Mouse (Mus musculus) monocyte, adult 2 months (primary cell): ENCODE results near the gene Msi2.

Experiments
- DNase-seq, 2 experiments: peaks; one replicate each; pipeline ENCODE4 v3.0.0; 2022; ENCODE audit warnings: low spot score in 2 of 2, low read depth in 1 of 2

The Msi2 gene

GRCm38 (mm10) chr11:88379635-88380034 lies 338.7 kb downstream of the Msi2 start:
- DNase-seq, result no peak

- no peak for DNase-seq
Measured at GRCm38 (mm10) chr11:88378686-88379339, 339.5 kb downstream of the Msi2 start.

- no peak for DNase-seq
Measured at GRCm38 (mm10) chr11:88372589-88372988, 345.7 kb downstream of the Msi2 start.

- no peak for DNase-seq
Measured at GRCm38 (mm10) chr11:88369898-88370297, 348.4 kb downstream of the Msi2 start.

GRCm38 (mm10) chr11:88367501-88367900 lies 350.8 kb downstream of the Msi2 start:
- DNase-seq, result no peak

GRCm38 (mm10) chr11:88365914-88366540 lies 352.3 kb downstream of the Msi2 start:
- DNase-seq, result no peak

- no peak for DNase-seq
Measured at GRCm38 (mm10) chr11:88364231-88364630, 354.1 kb downstream of the Msi2 start.

GRCm38 (mm10) chr11:88363481-88363880 lies 354.8 kb downstream of the Msi2 start:
- no peak for DNase-seq

GRCm38 (mm10) chr11:88359736-88360135 lies 358.6 kb downstream of the Msi2 start:
- DNase-seq, result no peak

- no peak for DNase-seq
Measured at GRCm38 (mm10) chr11:88357325-88357724, 361.0 kb downstream of the Msi2 start.

GRCm38 (mm10) chr11:88356598-88357290 lies 361.6 kb downstream of the Msi2 start:
- no peak for DNase-seq

GRCm38 (mm10) chr11:88356016-88356415 lies 362.3 kb downstream of the Msi2 start:
- no peak for DNase-seq

- no peak for DNase-seq
Measured at GRCm38 (mm10) chr11:88354771-88355170, 363.5 kb downstream of the Msi2 start.

- no peak for DNase-seq
Measured at GRCm38 (mm10) chr11:88351722-88352473, 366.4 kb downstream of the Msi2 start.

GRCm38 (mm10) chr11:88348690-88349089 lies 369.6 kb downstream of the Msi2 start:
- no peak for DNase-seq

GRCm38 (mm10) chr11:88348056-88348455 lies 370.3 kb downstream of the Msi2 start:
- DNase-seq, result no peak

GRCm38 (mm10) chr11:88346066-88346465 lies 372.2 kb downstream of the Msi2 start:
- no peak for DNase-seq

- no peak for DNase-seq
Measured at GRCm38 (mm10) chr11:88337926-88338325, 380.4 kb downstream of the Msi2 start.

- DNase-seq, result no peak
Measured at GRCm38 (mm10) chr11:88334893-88335292, 383.4 kb downstream of the Msi2 start.

- no peak for DNase-seq
Measured at GRCm38 (mm10) chr11:88332309-88332934, 385.9 kb downstream of the Msi2 start.

GRCm38 (mm10) chr11:88331722-88332121 lies 386.6 kb downstream of the Msi2 start:
- DNase-seq, result no peak
